Mouse (Mus musculus) left cerebral cortex, postnatal 4 days (tissue): ENCODE data around the gene Dcpp3. TPM values are rescaled to one million over a fixed set of nuclear protein-coding genes. Genes with fewer than 3 reads are reported as not detected.
"Not testable (repeated sequence)": the region's sequence is repeated elsewhere in the genome, so short reads cannot be mapped to it uniquely, and the experiment has no call there.

ENCODE experiments used
- DNase-seq: peaks from one replicate; pipeline ENCODE4 v3.0.0-alpha.2; 2022
- intact Hi-C: fragments of 180-260 bp; cut with DNase I; formaldehyde crosslinking; loops from one replicate; pipeline ENCODE4 v1.15.1; 2025
- total RNA-seq, 2 experiments: library from RNA; stranded (reverse); gene quantifications; 2 replicates each; pipeline ENCODE4 v1.2.3; 2021

Dcpp3 gene
- not detected for total RNA-seq

DNA sequence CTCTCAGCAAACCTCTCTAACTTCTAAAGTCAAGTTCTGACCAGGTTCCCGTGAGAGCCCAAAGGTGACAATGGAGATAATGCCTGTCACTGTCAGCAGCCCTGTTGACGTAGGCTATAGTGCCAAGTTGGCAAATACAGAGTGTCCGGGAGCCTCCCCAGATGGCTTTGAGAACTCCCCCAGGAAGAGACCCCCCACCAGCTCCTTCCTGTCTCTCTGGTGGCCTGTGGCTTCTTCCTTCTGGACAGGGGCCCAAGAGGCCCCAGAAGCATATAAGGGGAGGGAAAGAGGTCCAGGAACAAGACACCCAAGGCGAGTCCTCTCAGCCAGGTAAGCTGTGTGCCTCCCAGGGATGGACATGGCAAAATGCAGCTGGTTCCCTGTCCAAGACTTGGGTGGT is at the start of gene Dcpp3:
Gene Dcpp3, plus strand, starts transcription at position 301 of the 400 bp plus-strand sequence.
- intact Hi-C loops, DNase-seq: not testable (repeated sequence)

DNA sequence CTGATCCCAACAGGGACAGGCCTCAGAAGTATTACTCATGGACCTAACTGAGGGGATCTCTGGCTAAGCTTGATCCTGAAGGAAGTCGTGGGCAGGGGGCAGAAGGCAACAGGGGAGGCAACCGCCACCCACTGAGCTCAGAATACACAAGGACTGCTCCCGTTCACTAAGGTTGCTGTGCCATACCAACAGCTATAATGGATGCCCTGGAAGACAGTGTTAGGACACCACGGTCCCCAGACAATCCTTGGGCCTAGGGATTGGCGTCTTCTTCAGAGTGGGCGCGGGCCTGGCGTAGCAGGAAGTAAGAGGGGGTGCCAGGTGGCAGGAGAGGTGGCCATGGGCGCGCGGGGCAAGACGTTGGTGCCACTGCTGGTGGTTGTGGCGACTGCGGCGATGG is 49.5 kb upstream of the Dcpp3 start, which contains the start of gene Prss21:
Gene Prss21, plus strand, starts transcription at position 301 of the 400 bp plus-strand sequence.
- DNase-seq = no peak

DNA sequence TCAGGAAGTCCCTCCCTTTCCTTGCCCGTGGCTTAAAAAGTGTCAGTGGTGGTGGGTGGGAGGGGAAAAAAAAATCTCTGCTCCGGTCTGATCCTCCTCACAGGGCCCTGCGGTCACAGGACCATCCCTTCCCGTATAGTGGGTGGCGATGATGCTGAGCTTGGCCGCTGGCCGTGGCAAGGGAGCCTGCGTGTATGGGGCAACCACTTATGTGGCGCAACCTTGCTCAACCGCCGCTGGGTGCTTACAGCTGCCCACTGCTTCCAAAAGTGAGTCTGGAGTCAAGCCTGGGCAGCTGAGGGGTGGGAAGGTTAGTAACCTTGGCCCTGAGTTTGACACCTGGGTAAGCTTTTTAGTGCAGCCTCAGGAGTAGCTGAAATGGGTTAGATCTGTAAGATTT is 48.7 kb upstream of the Dcpp3 start:
- intact Hi-C loops = no loop called here
- DNase-seq = no peak

More for the DNA sequence above, 49.5 kb upstream of the Dcpp3 start, which contains the start of gene Prss21:
- intact Hi-C loops = no loop called here

DNA sequence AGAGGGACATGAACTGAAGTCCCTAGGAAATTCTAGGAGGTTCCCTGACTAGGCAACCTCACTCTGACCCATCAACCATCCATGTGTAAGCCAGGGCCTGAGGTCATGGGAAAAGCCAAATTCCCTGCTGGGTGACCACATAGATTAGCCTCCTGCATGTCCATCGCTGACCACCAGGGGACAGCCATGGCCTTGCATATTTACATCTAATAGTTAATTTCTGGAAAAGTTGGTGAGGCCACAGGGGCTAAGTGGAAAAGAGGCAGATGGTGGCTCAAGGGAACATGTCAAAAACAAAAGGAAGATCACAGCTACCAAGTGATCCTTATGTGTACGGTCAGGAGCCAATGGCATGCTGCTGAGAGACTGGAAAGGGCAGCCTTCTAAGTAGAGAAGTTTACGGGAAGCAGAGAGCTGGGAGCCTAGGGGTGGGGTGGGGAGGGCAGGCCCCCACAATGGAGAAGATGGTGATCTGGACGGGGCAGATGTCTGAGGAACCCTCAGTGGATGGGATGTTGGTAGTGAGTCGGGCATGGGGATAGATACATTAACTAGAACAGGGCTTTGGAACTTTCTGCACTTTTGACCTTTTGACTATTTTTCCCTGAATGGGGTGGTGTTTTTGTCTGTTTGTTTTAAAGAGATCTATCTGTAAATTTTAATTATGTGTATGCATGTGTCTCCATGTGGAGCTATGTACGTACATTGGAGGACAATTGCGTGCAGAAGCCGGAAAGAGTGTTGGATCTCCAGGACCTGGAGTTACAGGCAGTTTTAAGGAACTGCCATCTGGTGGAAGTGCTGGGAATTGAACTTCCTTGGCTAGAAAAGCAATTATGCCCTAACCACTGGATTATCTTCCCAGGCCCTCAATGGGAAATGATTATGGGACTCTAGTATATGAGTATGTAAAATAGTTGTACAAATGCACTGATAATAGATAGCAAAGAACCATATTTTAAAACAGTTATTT is 43.1 kb upstream of the Dcpp3 start:
- peak; percentile 59 for DNase-seq
- intact Hi-C loops = no loop called here

DNA sequence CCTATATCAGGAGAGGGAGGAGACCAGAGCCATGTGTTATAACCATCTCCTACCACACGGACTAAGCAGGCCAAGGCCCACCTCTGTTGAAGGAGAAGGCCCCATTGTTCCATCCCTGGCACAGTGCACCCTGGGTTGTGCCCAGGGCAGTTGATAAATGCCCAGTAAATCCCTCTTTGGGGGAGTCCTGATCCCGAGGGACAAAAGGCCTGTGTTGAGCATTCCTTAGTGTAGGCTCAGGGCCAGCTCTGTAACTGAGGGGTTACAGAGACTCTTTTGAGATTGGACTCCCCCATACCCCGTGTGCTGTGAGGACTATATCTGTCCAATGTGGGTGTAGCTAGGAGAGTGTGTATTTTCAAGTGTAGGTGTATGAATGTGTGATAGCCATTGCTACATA is 40.5 kb upstream of the Dcpp3 start:
- DNase-seq = peak; percentile 28
- intact Hi-C loops = no loop called here

DNA sequence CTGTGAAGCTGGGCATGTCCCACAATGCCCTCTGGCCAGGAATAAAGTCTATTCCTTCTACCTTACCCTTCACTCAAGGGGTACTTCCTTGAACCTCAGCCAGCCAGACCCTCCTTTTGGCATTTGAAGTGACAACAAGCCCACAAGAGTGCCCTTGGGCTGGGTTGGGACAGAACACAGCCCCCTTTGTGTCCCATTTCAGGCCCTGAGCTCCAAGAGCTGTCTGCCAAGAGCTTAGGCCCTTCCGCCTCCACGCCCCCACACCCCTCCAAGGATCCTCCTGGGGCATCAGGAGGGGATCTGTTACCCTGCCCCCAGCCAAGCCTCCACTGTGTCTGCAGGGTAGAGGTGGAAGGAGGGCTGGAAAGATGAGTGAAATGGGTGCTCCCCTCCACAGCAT is 40.1 kb upstream of the Dcpp3 start:
- DNase-seq = peak; percentile 23
- intact Hi-C loops = no loop called here

DNA sequence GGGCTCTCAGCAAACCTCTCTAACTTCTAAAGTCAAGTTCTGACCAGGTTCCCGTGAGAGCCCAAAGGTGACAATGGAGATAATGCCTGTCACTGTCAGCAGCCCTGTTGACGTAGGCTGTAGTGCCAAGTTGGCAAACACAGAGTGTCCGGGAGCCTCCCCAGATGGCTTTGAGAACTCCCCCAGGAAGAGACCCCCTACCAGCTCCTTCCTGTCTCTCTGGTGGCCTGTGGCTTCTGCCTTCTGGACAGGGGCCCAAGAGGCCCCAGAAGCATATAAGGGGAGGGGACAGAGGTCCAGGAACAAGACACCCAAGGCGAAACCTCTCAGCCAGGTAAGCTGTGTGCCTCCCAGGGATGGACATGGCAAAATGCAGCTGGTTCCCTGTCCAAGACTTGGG is 36.7 kb upstream of the Dcpp3 start, which contains the start of the genes Dcpp1 and Dcpp2:
Gene Dcpp1, plus strand, starts transcription at position 301 of the 400 bp plus-strand sequence.
Gene Dcpp2, plus strand, starts transcription at position 305 of the 400 bp plus-strand sequence.
- DNase-seq = not testable (repeated sequence)

DNA sequence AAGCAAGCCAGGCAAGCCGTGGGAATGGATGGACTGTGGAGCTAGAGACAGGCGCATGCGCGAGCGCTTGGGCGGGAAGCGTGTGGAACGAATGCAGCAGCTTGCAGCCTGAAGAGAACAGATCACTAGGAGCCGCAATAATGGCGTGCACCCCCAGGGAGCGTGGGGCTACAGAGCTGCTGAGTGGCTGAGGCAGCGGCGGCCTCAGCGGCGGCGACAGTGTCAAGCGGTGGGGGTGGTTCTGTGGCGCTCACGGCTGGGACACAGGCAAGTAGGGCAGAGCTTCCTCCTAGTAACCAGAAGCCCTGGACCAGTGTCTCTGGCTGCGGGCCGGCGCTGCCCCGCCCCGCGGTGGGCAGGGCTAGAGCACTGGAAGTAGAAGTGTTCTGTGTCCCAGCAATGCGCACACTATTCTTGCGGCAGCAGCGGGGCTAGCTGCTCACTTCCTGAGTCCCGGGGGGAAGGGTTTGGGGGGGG is 7.3 kb downstream of the Dcpp3 start:
- intact Hi-C loops = no loop called here
- DNase-seq = peak; percentile 94

More for the DNA sequence above, 36.7 kb upstream of the Dcpp3 start, which contains the start of the genes Dcpp1 and Dcpp2:
- intact Hi-C loops = not testable (repeated sequence)

DNA sequence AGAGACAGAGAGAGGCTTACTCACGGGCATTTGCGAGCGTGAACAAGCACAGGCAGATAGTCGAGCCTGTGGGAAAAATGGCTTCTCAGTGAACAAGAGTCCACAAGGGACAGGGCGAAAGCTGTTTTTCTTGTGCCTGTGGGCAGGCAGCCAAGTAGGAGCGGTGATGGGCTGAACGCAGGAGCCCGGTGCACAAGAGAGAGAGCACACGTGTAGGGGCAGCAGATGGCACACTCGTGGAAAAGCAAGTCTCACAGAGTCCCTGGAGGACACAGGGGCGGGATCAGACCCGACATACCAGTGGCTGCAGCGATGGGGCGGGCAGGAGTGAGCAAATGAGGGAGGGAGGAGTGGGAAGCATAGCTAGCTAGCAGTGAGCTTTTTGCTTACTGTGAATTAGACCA is 7.8 kb downstream of the Dcpp3 start:
- DNase-seq = peak; percentile 89
- intact Hi-C loops = no loop called here

DNA sequence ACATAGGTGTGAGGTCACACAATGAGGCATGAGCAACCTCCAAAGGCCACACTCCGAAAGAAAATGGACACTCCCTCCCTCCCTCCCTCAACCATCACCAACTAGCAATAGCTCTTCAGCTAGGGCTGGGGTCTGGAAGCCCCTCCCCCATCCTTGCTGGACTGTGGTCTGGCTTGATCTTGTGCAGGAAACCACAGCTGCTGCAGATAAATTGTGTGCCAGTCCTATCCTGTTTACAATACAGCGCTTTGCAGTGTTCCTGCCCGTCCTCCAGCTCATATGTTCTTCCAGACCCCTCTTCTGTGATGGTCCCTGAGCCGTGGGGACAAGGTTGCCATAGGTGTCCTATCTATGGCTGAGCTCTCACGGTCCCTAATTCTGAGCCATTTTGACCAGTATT is 13.9 kb downstream of the Dcpp3 start:
- intact Hi-C loops = no loop called here
- DNase-seq = no peak

DNA sequence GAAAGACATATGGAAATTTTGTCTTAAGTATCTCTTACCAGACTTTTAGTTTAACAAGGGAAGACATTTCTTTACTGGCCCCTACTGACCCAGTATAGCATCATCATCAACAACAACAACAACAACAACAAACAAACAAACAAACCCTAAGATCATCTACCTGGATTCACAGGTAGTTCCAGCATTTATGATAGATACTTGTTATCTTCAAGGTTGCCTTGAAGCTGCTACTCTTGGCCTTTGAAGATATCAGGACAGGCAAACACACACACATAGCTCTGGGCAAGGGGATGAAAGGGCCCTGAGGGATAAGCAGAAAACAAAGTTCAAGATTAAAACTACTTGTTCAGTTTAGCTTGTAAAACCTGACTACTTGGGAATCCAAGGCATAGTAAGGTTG is 24.1 kb downstream of the Dcpp3 start, which contains the start of gene Sbp:
Gene Sbp, plus strand, starts transcription at position 301 of the 400 bp plus-strand sequence.
- intact Hi-C loops = no loop called here
- DNase-seq = no peak

DNA sequence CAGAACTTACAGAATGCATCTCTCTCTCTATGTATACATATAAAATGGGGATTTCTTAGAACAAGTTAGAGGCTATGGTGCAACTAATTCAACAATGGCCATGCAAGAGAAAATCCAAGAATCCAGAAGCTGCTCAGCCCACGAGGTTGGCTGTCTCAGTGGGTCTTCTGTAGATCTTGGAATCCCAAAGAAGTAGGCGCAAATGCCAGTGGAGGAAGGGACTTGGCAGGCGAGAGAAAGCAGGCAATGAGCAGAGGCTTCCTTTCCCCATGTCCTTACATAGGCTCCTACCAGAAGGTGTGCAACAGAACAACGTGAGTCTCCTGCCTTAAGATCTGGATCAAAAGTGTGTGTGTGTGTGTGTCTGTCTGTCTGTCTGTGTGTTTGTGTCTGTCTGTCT is 30.2 kb downstream of the Dcpp3 start:
- intact Hi-C loops, DNase-seq: not testable (repeated sequence)

DNA sequence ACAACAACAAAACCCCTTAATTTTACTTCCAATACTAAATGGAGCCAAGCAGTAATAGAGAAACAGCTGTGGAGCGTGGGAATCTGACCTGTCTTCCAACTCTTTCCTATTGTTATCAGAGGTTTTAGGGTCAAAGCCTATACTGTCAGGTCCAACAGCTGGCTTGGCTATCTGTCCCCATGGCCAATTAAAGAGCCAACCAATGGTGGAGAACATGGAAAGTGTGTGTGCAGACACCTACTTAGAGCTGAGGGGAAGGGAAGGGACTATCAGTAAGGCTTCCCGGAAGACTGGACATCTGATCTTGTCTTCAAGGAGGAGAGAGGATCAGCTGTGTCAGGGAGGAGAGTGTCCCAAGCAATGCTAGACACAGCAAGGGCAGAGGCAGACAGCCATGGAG is 31.8 kb downstream of the Dcpp3 start:
- no peak for DNase-seq
- intact Hi-C loops = no loop called here

DNA sequence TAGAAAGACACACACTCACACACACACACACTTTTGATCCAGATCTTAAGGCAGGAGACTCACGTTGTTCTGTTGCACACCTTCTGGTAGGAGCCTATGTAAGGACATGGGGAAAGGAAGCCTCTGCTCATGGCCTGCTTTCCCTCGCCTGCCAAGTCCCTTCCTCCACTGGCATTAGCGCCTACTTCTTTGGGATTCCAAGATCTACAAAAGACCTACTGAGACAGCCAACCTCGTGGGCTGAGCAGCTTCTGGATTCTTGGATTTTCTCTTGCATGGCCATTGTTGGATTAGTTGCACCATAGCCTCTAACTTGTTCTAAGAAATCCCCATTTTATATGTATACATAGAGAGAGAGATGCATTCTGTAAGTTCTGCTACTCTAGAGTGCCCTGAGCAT is 33.6 kb downstream of the Dcpp3 start:
- DNase-seq, intact Hi-C loops: not testable (repeated sequence)

DNA sequence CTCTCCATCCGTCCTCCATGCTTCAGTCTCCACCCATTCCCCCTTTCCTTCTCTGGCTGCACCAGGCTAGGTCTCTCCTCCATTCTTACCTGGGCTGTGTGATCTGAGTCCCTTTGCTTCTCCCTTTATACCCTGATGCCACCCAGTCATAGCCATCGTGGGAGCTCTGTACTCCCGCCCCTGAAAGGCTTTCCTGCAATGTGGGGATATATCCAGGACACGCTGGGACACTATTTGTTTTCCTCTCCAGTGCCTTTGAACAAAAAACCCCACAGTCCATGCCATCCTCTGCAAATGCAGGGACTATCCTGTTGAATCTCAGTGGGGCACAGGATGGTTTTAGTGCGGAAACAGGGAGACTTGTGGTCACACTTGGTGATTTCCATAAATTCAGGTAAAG is 37.9 kb downstream of the Dcpp3 start, which contains the start of gene Sbpl:
Gene Sbpl, minus strand, starts transcription at position 101 of the 400 bp plus-strand sequence.
- intact Hi-C loops = no loop called here

DNA sequence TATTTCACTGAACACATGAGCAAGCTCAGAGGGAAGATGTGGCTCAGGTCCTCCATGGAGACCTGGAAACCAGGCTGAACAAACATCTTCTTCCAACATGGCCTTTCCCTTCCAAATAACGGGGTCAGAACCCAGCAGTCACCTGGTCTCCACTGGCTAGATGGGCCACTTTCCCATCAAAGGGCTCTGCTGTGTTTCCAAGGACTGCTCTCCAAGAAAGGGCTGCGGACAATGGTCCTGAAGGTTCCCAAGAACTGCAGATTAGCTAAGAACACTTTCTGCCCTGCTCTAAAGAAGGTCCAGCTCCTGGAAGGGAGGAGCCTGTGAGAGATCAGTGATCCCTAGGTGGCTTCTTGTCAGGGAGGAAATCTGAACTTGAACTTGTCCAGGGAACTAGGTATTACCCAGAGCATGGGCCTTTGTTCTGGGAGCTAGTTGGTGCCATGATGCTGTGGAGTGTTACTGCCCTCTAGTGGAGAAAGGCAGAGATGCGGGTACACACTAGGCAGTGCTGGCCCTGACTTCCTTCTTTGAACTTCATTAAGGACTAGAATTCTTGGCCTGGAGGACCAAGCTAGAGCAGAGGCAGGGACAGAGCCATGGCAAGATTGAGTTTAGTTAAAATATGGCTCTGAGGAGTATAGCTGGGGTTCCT is 43.0 kb downstream of the Dcpp3 start:
- DNase-seq = peak; percentile 78
- intact Hi-C loops = loop anchor here (5.0 to 10.0 kb wide), 2 partner anchors 108 to 185 kb away; partner anchors contain the start of gene Flywch1

More for the DNA sequence above, 37.9 kb downstream of the Dcpp3 start, which contains the start of gene Sbpl:
- no peak for DNase-seq

DNA sequence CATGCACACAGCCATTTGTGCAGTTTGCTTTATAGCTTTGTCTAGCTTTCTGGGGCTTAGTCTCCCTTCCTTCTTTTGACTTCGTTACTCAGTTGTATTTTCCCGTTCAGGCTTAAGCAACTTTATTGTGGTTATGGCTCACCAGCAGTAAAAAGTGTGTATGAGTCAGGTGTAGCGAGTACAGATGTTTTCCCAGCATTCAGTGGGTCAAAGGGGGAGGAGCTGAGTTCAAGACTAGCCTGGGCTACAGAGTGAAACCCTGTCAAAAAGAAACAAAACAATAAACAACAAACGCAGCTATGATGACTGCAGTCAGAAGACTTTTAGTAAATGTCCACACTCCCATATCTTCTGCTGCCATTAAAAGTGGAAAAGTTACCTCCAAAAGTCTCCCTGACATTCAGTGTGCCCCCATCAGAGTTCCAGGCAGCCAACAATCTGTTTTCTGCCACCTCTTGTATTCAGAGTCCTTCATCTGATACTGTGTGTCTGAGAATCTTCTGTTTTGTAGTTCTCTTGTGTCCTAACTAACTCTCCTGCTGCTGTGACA is 44.4 kb downstream of the Dcpp3 start:
- intact Hi-C loops = loop anchor here (5.0 to 10.0 kb wide), 2 partner anchors 109 to 187 kb away; partner anchors contain the start of gene Flywch1
- no peak for DNase-seq

DNA sequence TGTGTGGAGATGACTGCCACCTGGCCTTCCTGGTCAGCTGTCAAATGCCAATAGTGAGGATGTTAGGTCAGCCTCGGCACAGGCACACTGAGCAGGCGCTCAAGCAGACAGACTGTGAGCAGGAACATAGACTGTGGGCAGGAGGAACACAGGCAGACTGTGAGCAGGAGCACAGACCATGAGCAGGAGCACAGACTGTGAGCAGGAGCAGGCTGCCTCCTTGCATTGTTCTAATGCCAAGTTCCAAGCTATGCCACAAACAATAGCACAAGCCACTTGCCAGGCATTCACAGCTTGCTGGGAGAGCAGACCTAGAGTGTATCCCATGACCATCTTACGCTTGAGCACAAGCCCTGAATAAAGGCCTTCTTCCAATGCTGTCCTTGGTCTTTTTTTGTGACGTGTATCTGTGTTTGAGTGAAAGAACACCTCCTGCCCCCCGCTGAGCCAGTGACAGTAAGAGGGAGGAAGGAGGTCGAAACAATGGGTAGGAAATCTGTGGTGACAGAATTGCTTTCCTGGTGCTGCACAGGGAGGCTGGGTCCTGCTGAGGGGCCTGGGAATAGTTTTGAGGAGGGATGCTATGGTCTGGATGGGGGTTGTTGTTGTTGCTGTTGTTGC is 48.7 kb downstream of the Dcpp3 start:
- no peak for DNase-seq

DNA sequence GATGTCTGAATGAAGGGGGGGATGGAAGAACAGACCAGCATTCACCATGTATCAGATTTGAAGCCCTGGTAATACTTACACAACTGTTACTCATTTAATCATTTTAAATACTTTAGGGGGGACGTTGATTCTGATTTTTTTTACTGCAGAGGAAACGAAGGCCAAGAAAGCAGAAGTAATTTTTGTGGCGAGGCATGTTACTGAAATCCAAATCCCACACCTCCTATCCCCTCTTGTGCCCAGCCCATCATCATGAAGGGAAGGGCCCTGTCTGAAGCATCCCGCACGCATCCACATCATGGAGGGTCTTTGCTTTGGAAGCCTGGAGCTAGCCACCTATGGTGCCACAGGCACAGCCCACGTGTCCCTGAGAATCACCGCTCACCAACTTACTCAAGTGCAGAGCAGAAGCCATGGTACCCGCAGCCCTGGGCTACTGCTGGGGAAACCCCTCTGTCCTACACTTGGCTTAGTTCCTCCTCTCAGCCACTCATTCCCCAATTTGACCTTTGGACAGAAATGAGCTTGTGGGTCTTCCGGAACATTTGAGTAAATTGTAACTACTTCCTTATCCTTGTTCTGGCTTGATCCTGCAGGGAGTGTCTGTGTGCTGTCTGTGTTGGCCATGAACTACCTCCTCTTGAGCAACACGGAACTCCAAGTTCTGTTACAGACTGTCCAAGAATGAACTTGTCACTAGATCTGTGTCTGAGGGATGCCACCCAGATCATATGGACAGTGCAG is 49.6 kb downstream of the Dcpp3 start:
- intact Hi-C loops = loop anchor here (10.0 kb wide), 1 partner anchor 192 kb away; the partner anchor contains the start of gene Flywch1
- no peak for DNase-seq

More for the DNA sequence above, 48.7 kb downstream of the Dcpp3 start:
- intact Hi-C loops = loop anchor here (10.0 kb wide), 1 partner anchor 191 kb away; the partner anchor contains the start of gene Flywch1
